Mouse (Mus musculus) monocyte, adult 5-6 weeks (primary cell): ENCODE measurements around the gene Piga. TPM values are rescaled to one million over a fixed set of nuclear protein-coding genes. Genes with fewer than 3 reads are reported as not detected.

ENCODE experiments used
- ATAC-seq: fragments of 153-309, 156-312 bp; replicated peaks from 2 replicates; pipeline ENCODE4 v1.8.0; 2017; ENCODE audit warnings: mild to moderate bottlenecking; ENCODE audit not compliant: low TSS enrichment, insufficient number of reproducible peaks, severe bottlenecking, poor library complexity, low FRiP score
- total RNA-seq: library from RNA; stranded (forward); fragments of 200-1000, 200-491, 200-594 nt; gene quantifications from 3 replicates; pipeline ENCODE4 v1.2.3, GENCODE M21; 2017

Gene Piga
- total RNA-seq, 1 experiment from 2014 or later, result 15.9 TPM

DNA sequence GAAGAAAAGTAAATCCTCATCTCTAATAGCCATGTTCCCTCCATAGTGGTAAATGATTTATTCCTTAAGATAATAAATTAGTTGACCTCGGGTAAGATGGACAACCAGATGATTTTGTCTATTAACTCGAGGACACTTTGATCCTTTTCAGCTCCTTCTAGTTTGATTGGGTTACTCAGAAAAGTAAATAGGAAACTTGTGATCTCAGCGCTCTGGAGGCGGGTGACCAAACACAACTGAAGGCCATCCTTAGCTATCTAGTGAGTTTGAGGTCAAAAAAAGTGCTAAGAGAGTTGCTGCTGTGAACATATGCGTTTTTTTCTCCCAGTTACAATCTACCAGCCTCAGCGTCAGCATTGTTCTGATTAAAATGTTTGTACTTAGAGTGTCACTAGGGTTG is 11.0 kb downstream of the Piga start:
- no peak for ATAC-seq

DNA sequence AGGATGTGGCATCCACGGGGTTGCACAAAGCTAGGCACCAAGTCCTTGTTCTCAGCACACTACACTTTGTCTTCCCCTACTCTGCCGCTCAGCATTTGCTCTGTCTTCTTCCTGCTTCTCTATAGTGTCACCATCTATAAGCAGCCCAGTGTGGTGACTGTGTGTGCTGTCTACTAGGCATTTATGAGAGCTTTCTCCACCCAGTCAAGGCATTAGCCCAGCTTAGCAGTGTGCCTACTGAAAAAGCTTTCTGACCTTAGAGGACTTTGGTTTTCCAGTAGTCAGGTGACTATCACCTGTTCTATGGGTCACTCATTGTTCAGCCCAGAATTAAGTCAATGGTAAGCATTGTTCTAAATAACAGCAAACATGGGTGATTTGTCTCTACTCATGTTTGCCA is 11.5 kb downstream of the Piga start:
- no peak for ATAC-seq

DNA sequence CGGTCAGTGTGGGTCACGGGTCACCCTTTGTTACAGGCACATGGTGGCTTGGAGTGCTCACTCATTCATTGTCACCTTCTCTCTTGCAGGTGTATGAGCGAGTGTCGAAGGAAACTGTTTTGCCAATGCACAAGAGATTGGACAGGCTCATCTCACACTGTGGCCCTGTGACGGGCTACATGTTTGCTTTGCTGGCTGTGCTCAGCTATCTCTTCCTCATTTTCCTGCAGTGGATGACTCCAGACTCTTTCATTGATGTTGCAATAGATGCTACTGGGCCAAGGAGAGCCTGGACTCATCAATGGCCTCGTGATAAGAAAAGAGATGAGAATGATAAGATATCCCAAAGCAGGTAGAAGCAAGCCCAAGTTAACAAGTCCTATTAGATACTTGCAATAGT is 12.0 kb downstream of the Piga start:
- no peak for ATAC-seq

DNA sequence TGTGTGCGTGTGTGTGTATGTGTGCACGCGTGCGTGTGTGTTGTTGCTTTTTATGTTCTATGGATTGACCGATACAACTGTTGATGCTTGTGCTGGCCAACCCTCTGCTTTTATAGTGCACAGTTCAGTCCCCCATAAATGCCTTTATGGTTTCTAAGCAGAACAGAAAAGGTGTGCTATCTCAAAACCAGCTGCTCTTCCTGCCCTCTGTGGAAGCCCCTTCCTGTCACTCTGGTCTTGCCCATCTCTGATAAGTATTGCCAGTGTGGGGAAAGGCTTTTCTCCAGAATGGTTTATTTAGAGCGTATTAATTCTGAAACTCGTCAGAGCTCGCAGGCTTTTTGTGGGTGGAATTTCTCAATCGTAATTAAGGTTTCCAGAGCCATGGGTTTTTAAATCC is 13.1 kb downstream of the Piga start:
- no peak for ATAC-seq

DNA sequence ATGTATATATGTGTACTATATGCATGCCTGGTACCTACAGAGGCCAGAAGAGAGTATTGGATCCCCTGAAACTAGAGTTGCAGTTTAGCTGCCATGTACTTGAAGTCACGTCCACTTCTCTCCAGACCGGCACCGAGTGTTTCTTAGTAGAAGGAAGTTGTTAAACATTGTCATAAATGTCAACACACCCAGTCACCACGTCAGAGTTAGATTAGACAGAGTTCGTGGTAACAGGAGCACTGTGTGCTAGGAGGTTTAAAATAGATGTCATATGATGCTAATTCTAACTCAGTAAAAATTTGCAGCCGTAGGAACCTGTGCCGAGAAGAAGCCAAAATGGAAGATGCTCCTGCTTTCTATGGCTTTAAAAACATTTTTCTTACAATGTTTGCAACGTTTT is 17.1 kb downstream of the Piga start, which contains the start of gene Asb11:
Asb11 (plus strand) TSS at position 286 of the 400 bp plus-strand sequence.
- ATAC-seq, result no peak

DNA sequence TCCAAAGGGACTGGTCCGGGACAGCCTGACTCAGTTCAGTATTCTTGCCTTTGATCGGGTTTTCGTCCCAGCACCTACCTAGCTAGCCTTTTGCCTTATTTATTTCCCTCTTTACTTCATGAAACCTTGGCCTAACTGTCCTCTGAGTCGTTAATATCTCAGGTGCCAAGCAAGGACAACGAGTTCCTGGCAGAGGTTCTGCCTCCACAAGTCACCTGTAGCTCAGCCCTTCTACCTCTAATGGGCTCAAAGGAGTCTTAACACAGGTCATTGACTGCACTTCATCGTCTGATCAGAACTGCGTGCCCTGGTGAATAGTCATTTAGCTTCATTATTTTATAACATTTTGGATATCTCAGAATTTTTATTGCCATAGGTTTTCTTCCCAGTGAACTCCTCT is 19.9 kb downstream of the Piga start:
- ATAC-seq, result no peak

DNA sequence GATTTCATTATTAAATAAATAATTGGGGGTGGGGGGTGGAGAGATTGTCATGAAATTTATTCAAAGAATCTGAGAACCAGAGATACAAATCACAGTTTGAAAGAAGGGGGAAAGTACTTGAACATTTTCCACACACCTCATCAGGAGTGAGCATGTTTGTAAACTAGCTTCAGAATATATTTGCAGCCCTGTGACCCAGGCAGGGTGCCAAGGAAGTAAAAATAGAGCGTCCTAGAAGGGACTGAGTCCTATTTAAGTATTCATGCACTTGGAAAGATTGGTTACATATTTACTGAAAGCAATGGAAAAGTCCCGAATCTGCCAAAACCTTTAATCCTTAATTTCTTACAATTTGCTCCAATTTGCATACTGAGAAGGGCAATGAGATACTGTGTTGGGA is 20.6 kb downstream of the Piga start:
- ATAC-seq, result no peak

DNA sequence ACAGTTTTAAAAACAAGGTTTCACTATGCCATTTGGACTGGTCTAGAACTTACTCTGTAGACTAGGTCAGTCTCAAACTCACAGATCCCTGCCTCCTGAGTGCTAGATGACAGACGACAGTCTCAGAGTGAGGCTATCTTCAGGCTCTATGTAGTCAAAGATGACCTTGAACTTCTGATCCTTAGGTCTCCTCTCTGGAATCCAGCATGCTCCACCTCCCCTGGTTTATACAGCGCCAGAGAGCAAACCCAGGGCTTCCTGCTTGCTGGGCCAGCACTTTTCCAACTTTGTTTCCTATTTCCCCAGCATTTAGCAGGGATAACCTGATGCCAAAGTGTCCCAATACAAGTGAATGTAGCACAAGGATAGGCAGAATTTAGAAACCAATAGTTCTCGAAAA is 21.1 kb downstream of the Piga start:
- no peak for ATAC-seq

DNA sequence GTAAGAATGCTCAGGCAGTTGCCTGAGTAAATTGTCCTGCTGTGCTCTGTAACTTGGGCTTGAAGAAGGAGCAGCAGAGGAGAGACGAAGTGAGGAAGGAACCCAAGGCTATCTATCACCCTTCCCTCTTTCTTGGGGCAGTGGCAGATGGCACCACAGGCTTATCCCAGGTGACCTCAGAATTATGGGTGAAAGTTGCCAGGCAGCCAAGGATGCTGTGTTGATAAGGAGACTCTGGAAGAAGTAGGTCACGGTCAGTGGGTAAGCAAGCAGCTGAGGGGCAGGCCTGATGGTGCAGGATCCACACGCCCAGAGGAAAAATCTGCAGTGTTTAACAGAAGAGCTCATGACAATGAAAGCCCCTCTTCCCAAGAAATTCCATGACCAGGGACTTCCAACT is 21.7 kb downstream of the Piga start:
- no peak for ATAC-seq

DNA sequence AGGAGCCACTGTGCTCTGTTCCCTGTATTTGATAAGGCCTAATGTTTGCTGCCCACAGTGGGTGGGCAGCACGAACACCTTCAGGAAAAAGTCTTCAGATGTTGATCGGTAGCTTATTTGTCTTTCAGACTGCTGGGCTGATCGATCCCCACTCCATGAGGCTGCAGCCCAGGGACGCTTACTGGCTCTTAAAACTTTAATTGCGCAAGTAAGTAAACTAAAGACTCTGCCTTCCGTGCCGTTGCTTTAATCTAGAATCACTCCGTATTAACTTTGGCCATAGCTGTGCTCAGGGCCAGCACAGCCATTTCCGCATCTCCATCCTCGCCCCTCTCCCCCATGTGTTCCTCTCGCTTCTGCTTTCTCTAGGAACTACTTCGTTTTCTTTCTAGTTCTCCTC is 26.0 kb downstream of the Piga start:
- ATAC-seq, result no peak

DNA sequence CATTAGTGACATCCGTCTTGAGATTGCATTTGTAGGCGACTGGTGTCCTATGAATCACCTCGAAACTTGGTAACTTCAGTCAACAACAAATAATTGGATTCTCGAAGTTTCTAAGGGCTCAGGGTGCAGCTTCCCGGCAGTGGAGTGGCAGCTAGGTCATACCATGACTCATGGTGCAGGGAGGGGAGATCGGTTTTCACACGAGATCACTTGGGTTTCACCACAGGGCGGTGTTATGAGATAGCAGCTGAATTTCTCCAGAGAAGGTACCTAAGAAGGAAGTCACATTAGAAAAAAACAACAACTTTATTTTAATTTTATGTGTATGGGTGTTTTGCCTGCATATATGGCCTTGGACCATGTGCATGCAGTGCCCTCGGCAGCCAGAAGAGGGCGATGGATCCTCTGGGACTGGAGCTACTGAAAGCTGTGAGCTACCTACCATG is 26.5 kb downstream of the Piga start:
- ATAC-seq, result no peak

DNA sequence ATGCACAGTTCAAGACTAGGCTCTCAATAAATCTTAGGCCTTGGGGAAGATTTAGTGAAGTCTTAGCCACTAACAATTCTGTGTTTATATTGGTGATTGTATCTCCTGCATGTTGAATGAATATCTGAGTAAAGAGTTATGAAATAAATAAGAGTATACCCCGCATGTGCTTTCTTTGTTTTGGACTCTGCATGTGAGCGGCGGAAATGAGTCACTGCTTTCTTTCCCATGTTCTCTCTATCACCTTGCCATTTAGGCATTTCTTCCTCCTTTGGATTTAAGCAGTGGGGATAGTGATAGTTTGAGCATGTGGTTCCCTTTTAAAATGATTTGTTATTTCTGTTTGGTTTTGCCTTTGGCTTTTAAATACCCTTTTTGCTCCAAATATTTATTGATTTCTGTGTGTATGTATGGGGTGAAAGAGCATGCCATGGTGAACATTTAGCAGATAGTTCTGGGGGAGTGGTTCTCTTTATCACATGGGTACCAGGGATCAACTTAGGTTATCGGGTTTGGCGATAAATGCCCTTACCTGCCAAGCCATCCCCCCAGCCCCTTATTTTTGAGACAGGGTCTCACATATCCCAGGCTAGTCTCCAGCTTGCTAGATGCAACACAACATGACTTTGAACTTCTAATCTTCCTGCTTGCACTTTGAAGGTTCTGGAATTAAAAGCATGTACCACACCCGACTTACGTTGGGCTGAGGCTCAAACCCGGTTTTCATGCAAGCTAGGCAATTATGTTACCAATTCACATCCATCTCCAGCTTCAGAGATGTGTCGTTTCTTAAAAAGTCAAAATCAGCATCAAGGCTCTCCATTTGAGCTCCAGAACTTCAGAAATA is 27.5 kb downstream of the Piga start:
- ATAC-seq, result no peak

DNA sequence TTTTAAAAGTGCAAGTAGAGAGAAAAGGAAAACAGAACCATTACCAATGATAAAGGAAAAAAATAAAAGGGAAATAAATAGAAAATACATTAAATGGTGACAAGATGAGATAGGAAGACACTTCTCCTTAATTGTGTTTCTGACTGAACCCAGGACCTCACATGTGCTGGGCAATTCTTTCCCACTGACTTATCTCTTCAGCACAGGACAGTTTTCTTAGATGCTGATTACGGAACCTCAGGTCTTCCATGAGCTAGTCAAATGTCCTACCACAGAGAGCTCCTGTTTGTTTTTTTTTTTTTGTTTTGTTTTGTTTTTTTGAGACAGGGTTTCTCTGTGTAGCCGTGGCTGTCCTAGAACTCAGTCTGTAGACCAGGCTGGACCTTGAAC is 28.1 kb downstream of the Piga start:
- ATAC-seq, result no peak

DNA sequence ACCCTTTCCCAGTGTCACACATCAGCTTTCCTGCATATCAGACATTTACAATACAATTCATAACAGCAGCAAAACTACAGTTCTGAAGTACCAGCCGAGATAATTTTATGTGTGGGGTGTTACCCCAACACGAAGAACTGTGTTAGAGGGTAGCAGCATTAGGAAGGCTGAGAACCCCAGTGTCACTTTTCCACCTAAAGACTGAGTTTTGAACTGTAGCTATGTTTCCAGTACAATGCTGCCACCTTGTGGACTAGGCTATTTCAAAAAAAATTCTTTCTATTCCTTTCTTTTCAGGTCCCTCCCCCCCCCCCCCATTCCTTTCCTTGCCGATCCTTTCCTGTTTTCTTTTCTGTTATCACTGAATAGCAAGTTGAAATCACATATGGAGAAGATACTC is 29.6 kb downstream of the Piga start:
- no peak for ATAC-seq

DNA sequence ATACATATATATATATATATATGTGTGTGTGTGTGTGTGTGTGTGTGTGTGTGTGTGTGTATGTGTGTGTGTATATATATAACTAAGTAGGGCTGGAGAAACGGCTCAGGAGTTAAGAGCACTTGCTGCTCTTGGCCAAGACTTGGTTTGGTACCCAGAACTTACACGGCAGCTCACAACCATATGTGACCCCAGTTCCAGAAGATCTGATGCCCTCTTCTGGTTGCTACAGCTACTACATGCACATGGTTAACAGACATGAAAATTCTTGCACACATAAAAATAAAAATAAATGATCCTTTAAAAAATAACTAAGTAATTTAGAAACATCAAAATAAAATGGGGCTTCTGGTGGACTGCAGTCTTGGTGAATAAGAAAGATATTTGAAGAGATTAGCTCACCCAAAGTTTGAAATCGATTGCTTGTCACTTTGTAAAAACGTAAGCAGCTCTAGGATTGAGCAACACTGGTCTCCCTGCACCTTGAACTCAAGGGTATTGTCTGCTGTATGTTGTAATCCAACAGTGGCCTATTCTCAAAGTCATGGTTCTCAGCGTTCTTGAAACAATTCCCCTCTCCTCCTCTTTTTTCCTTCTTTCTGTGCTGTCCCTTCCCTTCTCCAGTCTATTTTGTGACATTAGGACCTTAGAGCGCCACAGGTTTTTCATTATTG is 39.8 kb downstream of the Piga start:
- ATAC-seq, result no peak

Other genes starting within 250 kb of the Piga start
- 16.2 to 31.2 TPM (median 29.7 TPM) in 3 replicates for gene Bmx, start 161.6 kb upstream of the Piga start, total RNA-seq
- 0.58 TPM in 1 of 3 replicates, not detected in the others for gene Pir, start 150.4 kb upstream of the Piga start, total RNA-seq
- 0.19 TPM in 1 of 3 replicates, not detected in the others for gene Vegfd, start 46.4 kb upstream of the Piga start, total RNA-seq
- 0.29 TPM in 1 of 3 replicates, not detected in the others for gene Asb11, start 17.2 kb downstream of the Piga start, total RNA-seq
- gene Asb9, start 86.5 kb downstream of the Piga start, total RNA-seq, result not detected in 3 replicates